15 mouse cellular contexts compared by ENCODE assay signal in the genomic region with DNA sequence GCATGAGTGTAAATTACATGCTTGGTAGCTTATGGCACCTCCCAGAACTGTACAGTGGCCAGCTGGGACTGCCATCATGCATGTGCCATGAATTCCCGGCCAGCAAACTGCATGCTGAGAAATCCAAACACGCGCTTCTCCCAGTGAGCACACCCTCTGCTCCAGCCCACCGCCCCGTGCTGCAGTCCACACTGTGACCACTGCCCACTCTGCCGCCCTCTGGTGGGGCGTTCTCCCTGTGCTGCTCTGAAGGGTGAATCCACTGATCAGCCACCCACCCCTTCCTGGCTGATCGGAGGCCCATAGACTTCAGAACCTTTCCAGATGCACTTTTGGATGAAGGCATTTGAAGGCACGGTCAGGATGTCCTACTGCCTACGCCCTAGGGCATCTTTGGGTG. TPM values are rescaled to one million over a fixed set of nuclear protein-coding genes. Genes with fewer than 3 reads are reported as not detected.
A peak's percentile ranks its signal among the peaks of the same experiment; 100 is the strongest.
DNase-seq lines count a peak whose midpoint lies in the region; ATAC-seq and TF ChIP-seq lines count a peak whose summit lies in the region.
"Had no signal": no experiment of that assay in that cellular context is flagged by ENCODE, and none has a peak within 500 bp of the region (broad histone marks: within the 10 kb centered on the region; RNA-seq: fewer than 3 reads in every experiment).

No protein-coding gene starts in this region.

- TF ChIP-seq CTCF in kidney, postnatal 0 days (IDR thresholded peaks at IDR 0.05; ENCODE audit: low read depth) = peak; percentile 24; the same call in 1 of the 2 replicates
- no peak for TF ChIP-seq CTCF in lung, postnatal 0 days (IDR thresholded peaks at IDR 0.05)

- no peaks in the 10 kb centered on the region for H3K27me3 ChIP-seq in kidney, postnatal 0 days (ENCODE audit: insufficient read depth, low read length)
- H3K27me3 ChIP-seq in lung, postnatal 0 days (replicated peaks; ENCODE audit: insufficient read depth, low read length) = no peaks in the 10 kb centered on the region
- H3K27me3 ChIP-seq: heart, embryonic 13.5 days had no signal

- no peak overlapping the region for H3K27ac ChIP-seq in kidney, postnatal 0 days
- no peak overlapping the region for H3K27ac ChIP-seq in lung, postnatal 0 days (ENCODE audit: low read length)
- H3K27ac ChIP-seq: gastrocnemius, adult 2 months; heart, embryonic 13.5 days; hindbrain, embryonic 14.5 days; limb, embryonic 10.5 days had no signal

- DNase-seq in adrenal gland, adult 2 months = peak; percentile 6
- DNase-seq in adrenal gland, postnatal 4 days (ENCODE audit: low spot score in 2 of 2) = no peak
- no peak for DNase-seq in kidney, postnatal 0 days (ENCODE audit: low spot score)
- DNase-seq in kidney, adult 18-20 months = no peak
- peak; percentile 1 for DNase-seq in lung, postnatal 36 days
- DNase-seq in lung, postnatal 0 days (ENCODE audit: low spot score) = no peak
- DNase-seq in heart, adult 11 months = no peak
- DNase-seq: cerebellum, adult 9-11 months; gastrocnemius, adult 2 months had no signal

- no peak for ATAC-seq in kidney, postnatal 0 days (replicated peaks; ENCODE audit: low FRiP score, low read depth)
- ATAC-seq in lung, postnatal 0 days = no peak
- ATAC-seq in megakaryocyte progenitor cell, adult 5-6 weeks (replicated peaks; ENCODE audit: poor library complexity) = 0 out of 2 replicates have a peak, but pooled peaks have one; percentile 17

- no peaks in the 10 kb centered on the region for H3K4me1 ChIP-seq in kidney, postnatal 0 days (replicated peaks; ENCODE audit: insufficient read depth, low read length)
- H3K4me1 ChIP-seq in lung, postnatal 0 days (ENCODE audit: insufficient read depth, low read depth, low read length) = no peaks in the 10 kb centered on the region
- H3K4me1 ChIP-seq: heart, embryonic 13.5 days; limb, embryonic 10.5 days had no signal

- no peak overlapping the region for H3K9ac ChIP-seq in kidney, postnatal 0 days (ENCODE audit: low read depth, low read length)
- no peak overlapping the region for H3K9ac ChIP-seq in lung, postnatal 0 days (replicated peaks; ENCODE audit: low read depth)
- H3K9ac ChIP-seq: heart, embryonic 13.5 days; hindbrain, embryonic 14.5 days had no signal

- H3K9me3 ChIP-seq in kidney, postnatal 0 days (replicated peaks; ENCODE audit: low read length) = no peaks in the 10 kb centered on the region
- no peaks in the 10 kb centered on the region for H3K9me3 ChIP-seq in lung, postnatal 0 days (ENCODE audit: low read length)
- H3K9me3 ChIP-seq: heart, embryonic 13.5 days; limb, embryonic 10.5 days had no signal

- TF ChIP-seq EP300 in lung, postnatal 0 days (IDR thresholded peaks at IDR 0.05) = no peak

- no peak overlapping the region for H3K4me3 ChIP-seq in kidney, postnatal 0 days (replicated peaks; ENCODE audit: low read depth, low read length)
- H3K4me3 ChIP-seq in lung, postnatal 0 days (ENCODE audit: low read depth, low read length) = no peak overlapping the region
- H3K4me3 ChIP-seq: gastrocnemius, adult 2 months; heart, embryonic 13.5 days; limb, embryonic 10.5 days had no signal

- no peak overlapping the region for H3K4me2 ChIP-seq in kidney, postnatal 0 days (ENCODE audit: low read length)
- no peak overlapping the region for H3K4me2 ChIP-seq in lung, postnatal 0 days (replicated peaks; ENCODE audit: low read depth, low read length)
- H3K4me2 ChIP-seq: heart, embryonic 13.5 days; hindbrain, embryonic 14.5 days had no signal

- 72% methylated on average over 10 of the region's 10 CpGs for WGBS in kidney, postnatal 0 days
- 68% methylated on average over 10 of the region's 10 CpGs for WGBS in lung, postnatal 0 days

- H3K36me3 ChIP-seq in kidney, postnatal 0 days (ENCODE audit: insufficient read depth, low read length) = no peaks in the 10 kb centered on the region
- no peaks in the 10 kb centered on the region for H3K36me3 ChIP-seq in lung, postnatal 0 days (ENCODE audit: insufficient read depth, low read length)
- H3K36me3 ChIP-seq: heart, embryonic 13.5 days; limb, embryonic 10.5 days had no signal

RNA-seq across cellular contexts. Expression of a gene that starts 44.6 kb away (rescaled TPM):
- not detected for total RNA-seq in adrenal gland, adult 2 months (2021)
- polyA plus RNA-seq in adrenal gland, adult 2 months (2012; rRNA removed) = not detected in 2 replicates
- under 1 TPM; 0.20 to 0.59 TPM for total RNA-seq in adrenal gland, postnatal 4 days (2021)
- polyA plus RNA-seq in kidney, postnatal 0 days (2015; fragmentation: Nextera tagmentation; extraction: Ambion mirVana) = 0.61 and 0.68 TPM in 2 replicates
- polyA plus RNA-seq in lung, postnatal 0 days (2015; fragmentation: Nextera tagmentation; extraction: Ambion mirVana) = not detected in 2 replicates
- total RNA-seq in megakaryocyte progenitor cell, adult 5-6 weeks (2015) = not detected in 2 replicates
- total RNA-seq in megakaryocyte progenitor cell, adult 5-6 weeks (2017) = not detected in 2 replicates
- total RNA-seq: adrenal gland, postnatal 36 days; gastrocnemius, adult 2 months had no signal
- polyA plus RNA-seq: heart, embryonic 13.5 days; lung, embryonic 16.5 days had no signal

Comparison
In these comparisons a context has a peak if more than half of its experiments do, and no peak if none do; other contexts are left out.
1. DNase-seq: peak in adrenal gland, adult 2 months (single experiment) and lung, postnatal 36 days (single experiment); none in adrenal gland, postnatal 4 days (0 of 2), kidney, postnatal 0 days (single experiment), kidney, adult 18-20 months (single experiment), lung, postnatal 0 days (single experiment) and heart, adult 11 months (single experiment).